Mouse (Mus musculus): Measurements from ENCODE around the gene Reg4. TPM values are rescaled to one million over a fixed set of nuclear protein-coding genes. Genes with fewer than 3 reads are reported as not detected.

Gene Reg4
- total and polyA plus RNA-seq, 3 experiments = not detected

GRCm38 (mm10) chr3:98216296-98216695 lies 5.7 kb upstream of the Reg4 start:
- DNase-seq (ENCODE audit: low spot score) (no peak), ATAC-seq (ENCODE audit: extremely low read depth, insufficient number of reproducible peaks, low FRiP score, poor library complexity, severe bottlenecking) (no peak)
- Histone ChIP-seq H3K4me1 (ENCODE audit: insufficient read depth, low read depth, low read length) (no peaks in the 10 kb centered on the region), H3K4me3 (ENCODE audit: low read depth, low read length) (no peak overlapping the region), H3K9me3 (replicated peaks) (peaks cover 36% of the 10 kb centered on the region), H3K36me3 (replicated peaks) (no peaks in the 10 kb centered on the region), H3K27me3 (ENCODE audit: insufficient read depth, low read length) (no peaks in the 10 kb centered on the region)
- TF ChIP-seq GATA1 (IDR thresholded peaks at IDR 0.05; ENCODE audit: borderline replicate concordance, low read length) (no peak), GATA2 (IDR thresholded peaks at IDR 0.05; ENCODE audit: borderline replicate concordance, low read depth, low read length) (no peak), CTCF (IDR thresholded peaks at IDR 0.05; ENCODE audit: low read depth, low read length) (no peak), POLR2AphosphoS5 (IDR thresholded peaks at IDR 0.05; ENCODE audit: insufficient replicate concordance, low read depth, low read length) (no peak), TAL1 (conservative IDR thresholded peaks at IDR 0.05; ENCODE audit: low read depth, low read length) (no peak)

- DNase-seq (ENCODE audit: low spot score) = no peak
- Histone ChIP-seq H3K4me3 (ENCODE audit: low read depth, low read length) (no peak overlapping the region), H3K27me3 (ENCODE audit: insufficient read depth, low read length) (no peaks in the 10 kb centered on the region), H3K4me1 (ENCODE audit: insufficient read depth, low read depth, low read length) (no peaks in the 10 kb centered on the region), H3K9me3 (replicated peaks) (peaks cover 55% of the 10 kb centered on the region), H3K36me3 (replicated peaks) (no peaks in the 10 kb centered on the region)
- no peak for ATAC-seq (ENCODE audit: extremely low read depth, insufficient number of reproducible peaks, low FRiP score, poor library complexity, severe bottlenecking)
- TF ChIP-seq TAL1 (conservative IDR thresholded peaks at IDR 0.05; ENCODE audit: low read depth, low read length) (no peak), CTCF (IDR thresholded peaks at IDR 0.05; ENCODE audit: low read depth, low read length) (no peak), GATA1 (IDR thresholded peaks at IDR 0.05; ENCODE audit: borderline replicate concordance, low read length) (no peak), GATA2 (IDR thresholded peaks at IDR 0.05; ENCODE audit: borderline replicate concordance, low read depth, low read length) (no peak), POLR2AphosphoS5 (IDR thresholded peaks at IDR 0.05; ENCODE audit: insufficient replicate concordance, low read depth, low read length) (no peak)
Measured at GRCm38 (mm10) chr3:98223263-98223662, 1.3 kb downstream of the Reg4 start.

- H3K36me3 ChIP-seq (replicated peaks) = no peaks in the 10 kb centered on the region
- TF ChIP-seq TAL1 (conservative IDR thresholded peaks at IDR 0.05; ENCODE audit: low read depth, low read length) (no peak), CTCF (IDR thresholded peaks at IDR 0.05; ENCODE audit: low read depth, low read length) (no peak), GATA2 (IDR thresholded peaks at IDR 0.05; ENCODE audit: borderline replicate concordance, low read depth, low read length) (no peak), GATA1 (IDR thresholded peaks at IDR 0.05; ENCODE audit: borderline replicate concordance, low read length) (no peak), POLR2AphosphoS5 (IDR thresholded peaks at IDR 0.05; ENCODE audit: insufficient replicate concordance, low read depth, low read length) (no peak)
- no peak for ATAC-seq (ENCODE audit: extremely low read depth, insufficient number of reproducible peaks, low FRiP score, poor library complexity, severe bottlenecking)
- no peaks in the 10 kb centered on the region for H3K27me3 ChIP-seq (ENCODE audit: insufficient read depth, low read length)
- no peak overlapping the region for H3K4me3 ChIP-seq (ENCODE audit: low read depth, low read length)
- H3K9me3 ChIP-seq (replicated peaks) = peaks cover 60% of the 10 kb centered on the region
- DNase-seq (ENCODE audit: low spot score) = no peak
- no peaks in the 10 kb centered on the region for H3K4me1 ChIP-seq (ENCODE audit: insufficient read depth, low read depth, low read length)
Measured at GRCm38 (mm10) chr3:98223783-98224580, 2.0 kb downstream of the Reg4 start.

- H3K36me3 ChIP-seq (replicated peaks) = no peaks in the 10 kb centered on the region
- H3K4me1 ChIP-seq (ENCODE audit: insufficient read depth, low read depth, low read length) = no peaks in the 10 kb centered on the region
- ATAC-seq (ENCODE audit: extremely low read depth, insufficient number of reproducible peaks, low FRiP score, poor library complexity, severe bottlenecking) = no peak
- H3K27me3 ChIP-seq (ENCODE audit: insufficient read depth, low read length) = no peaks in the 10 kb centered on the region
- TF ChIP-seq GATA1 (IDR thresholded peaks at IDR 0.05; ENCODE audit: borderline replicate concordance, low read length) = no peak
- no peak for TF ChIP-seq CTCF (IDR thresholded peaks at IDR 0.05; ENCODE audit: low read depth, low read length)
- TF ChIP-seq TAL1 (conservative IDR thresholded peaks at IDR 0.05; ENCODE audit: low read depth, low read length) = no peak
- no peak for TF ChIP-seq GATA2 (IDR thresholded peaks at IDR 0.05; ENCODE audit: borderline replicate concordance, low read depth, low read length)
- no peak for TF ChIP-seq POLR2AphosphoS5 (IDR thresholded peaks at IDR 0.05; ENCODE audit: insufficient replicate concordance, low read depth, low read length)
- no peak overlapping the region for H3K4me3 ChIP-seq (ENCODE audit: low read depth, low read length)
- no peak for DNase-seq (ENCODE audit: low spot score)
- peaks cover 57% of the 10 kb centered on the region for H3K9me3 ChIP-seq (replicated peaks)
Measured at GRCm38 (mm10) chr3:98224975-98225374, 3.0 kb downstream of the Reg4 start.

GRCm38 (mm10) chr3:98225746-98226145 lies 3.8 kb downstream of the Reg4 start:
- TF ChIP-seq GATA1 (IDR thresholded peaks at IDR 0.05; ENCODE audit: borderline replicate concordance, low read length) (no peak), TAL1 (conservative IDR thresholded peaks at IDR 0.05; ENCODE audit: low read depth, low read length) (no peak), POLR2AphosphoS5 (IDR thresholded peaks at IDR 0.05; ENCODE audit: insufficient replicate concordance, low read depth, low read length) (no peak), CTCF (IDR thresholded peaks at IDR 0.05; ENCODE audit: low read depth, low read length) (no peak), GATA2 (IDR thresholded peaks at IDR 0.05; ENCODE audit: borderline replicate concordance, low read depth, low read length) (no peak)
- no peak for DNase-seq (ENCODE audit: low spot score)
- no peaks in the 10 kb centered on the region for H3K36me3 ChIP-seq (replicated peaks)
- H3K9me3 ChIP-seq (replicated peaks) = peaks cover 58% of the 10 kb centered on the region
- no peaks in the 10 kb centered on the region for H3K4me1 ChIP-seq (ENCODE audit: insufficient read depth, low read depth, low read length)
- H3K27me3 ChIP-seq (ENCODE audit: insufficient read depth, low read length) = no peaks in the 10 kb centered on the region
- H3K4me3 ChIP-seq (ENCODE audit: low read depth, low read length) = no peak overlapping the region
- no peak for ATAC-seq (ENCODE audit: extremely low read depth, insufficient number of reproducible peaks, low FRiP score, poor library complexity, severe bottlenecking)

- Histone ChIP-seq H3K27me3 (ENCODE audit: insufficient read depth, low read length) (no peaks in the 10 kb centered on the region), H3K36me3 (replicated peaks) (no peaks in the 10 kb centered on the region), H3K4me1 (ENCODE audit: insufficient read depth, low read depth, low read length) (no peaks in the 10 kb centered on the region), H3K9me3 (replicated peaks) (peaks cover 53% of the 10 kb centered on the region), H3K4me3 (ENCODE audit: low read depth, low read length) (no peak overlapping the region)
- ATAC-seq (ENCODE audit: extremely low read depth, insufficient number of reproducible peaks, low FRiP score, poor library complexity, severe bottlenecking) (no peak), DNase-seq (ENCODE audit: low spot score) (no peak)
- TF ChIP-seq GATA2 (IDR thresholded peaks at IDR 0.05; ENCODE audit: borderline replicate concordance, low read depth, low read length) (no peak), GATA1 (IDR thresholded peaks at IDR 0.05; ENCODE audit: borderline replicate concordance, low read length) (no peak), TAL1 (conservative IDR thresholded peaks at IDR 0.05; ENCODE audit: low read depth, low read length) (no peak), POLR2AphosphoS5 (IDR thresholded peaks at IDR 0.05; ENCODE audit: insufficient replicate concordance, low read depth, low read length) (no peak), CTCF (IDR thresholded peaks at IDR 0.05; ENCODE audit: low read depth, low read length) (no peak)
Measured at GRCm38 (mm10) chr3:98226988-98227610, 5.1 kb downstream of the Reg4 start.
